Mouse (Mus musculus): ENCODE results near the gene Mib2. TPM values are rescaled to one million over a fixed set of nuclear protein-coding genes. Genes with fewer than 3 reads are reported as not detected.
"Not testable (repeated sequence)": the region's sequence is repeated elsewhere in the genome, so short reads cannot be mapped to it uniquely, and the experiment has no call there.

Mib2 gene
- polyA plus RNA-seq, 1 experiment from 2014 or later = 46.1 TPM

DNA sequence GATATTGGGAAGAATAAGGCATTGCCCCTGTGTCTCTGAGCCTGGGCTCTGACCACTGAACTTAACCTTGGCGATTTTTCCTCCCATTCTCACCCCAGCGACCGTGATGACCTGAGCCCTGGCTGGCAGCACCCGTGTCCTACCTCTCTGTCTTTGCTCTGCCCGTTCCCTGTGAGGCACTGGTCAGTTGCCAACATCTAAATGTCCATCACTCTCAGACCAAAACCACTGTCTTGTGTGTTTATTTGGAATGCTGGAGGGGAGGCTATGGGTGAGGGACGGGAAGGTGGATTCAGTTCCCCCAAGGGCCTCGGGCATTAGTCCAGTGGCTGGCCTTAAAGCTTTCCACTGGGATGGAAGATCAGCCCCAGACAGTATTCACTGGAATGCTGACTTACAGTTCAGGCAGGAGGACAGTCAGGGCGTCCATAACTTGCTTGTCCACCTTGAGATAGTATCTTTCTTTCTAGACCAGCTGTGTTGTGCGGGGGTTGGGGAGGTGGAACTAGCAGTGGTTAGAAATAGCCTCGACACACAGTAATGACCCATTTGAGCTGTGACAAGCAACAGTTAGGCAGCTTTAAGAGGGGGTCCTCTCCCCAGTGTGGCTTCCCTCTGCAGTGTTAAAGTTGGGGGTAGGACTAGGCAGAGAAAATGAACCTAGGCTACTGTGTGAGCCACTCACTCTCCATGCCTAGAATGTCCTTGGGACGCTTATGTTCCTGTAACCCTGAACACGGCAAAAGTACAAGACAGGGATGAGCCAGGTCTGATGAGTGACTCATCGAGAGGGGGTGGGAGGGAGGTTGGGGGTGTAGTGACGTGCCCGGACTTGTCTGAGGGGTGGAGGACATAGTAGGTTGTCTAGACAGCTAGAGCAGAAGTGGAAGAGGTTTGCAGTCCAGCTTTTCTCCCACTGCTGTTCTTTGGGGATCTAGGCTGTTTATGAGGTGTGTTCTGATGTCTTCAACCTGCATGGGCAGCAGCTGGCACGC lies 27.6 kb upstream of the Mib2 start:
- Histone ChIP-seq H3K4me3 (replicated peaks; ENCODE audit: low read length) (peak overlapping the region; percentile 62; the same call in 1 of the 2 replicates), H3K27me3 (ENCODE audit: control insufficient read depth, insufficient read depth, low read length) (no peaks in the 10 kb centered on the region), H3K4me2 (replicated peaks) (peak overlapping the region; percentile 68), H3K9me3 (ENCODE audit: control insufficient read depth, low read length) (no peaks in the 10 kb centered on the region), H3K4me1 (replicated peaks; ENCODE audit: control insufficient read depth, insufficient read depth, low read length) (peaks cover 20% of the 10 kb centered on the region), H3K27ac (no peak overlapping the region), H3K36me3 (replicated peaks; ENCODE audit: control insufficient read depth, insufficient read depth) (no peaks in the 10 kb centered on the region), H3K9ac (peak overlapping the region; percentile 87)
- ATAC-seq (ENCODE audit: low FRiP score) = no peak
- 78% methylated on average over 16 of the region's 16 CpGs for WGBS
- no peak for DNase-seq (ENCODE audit: low spot score)

DNA sequence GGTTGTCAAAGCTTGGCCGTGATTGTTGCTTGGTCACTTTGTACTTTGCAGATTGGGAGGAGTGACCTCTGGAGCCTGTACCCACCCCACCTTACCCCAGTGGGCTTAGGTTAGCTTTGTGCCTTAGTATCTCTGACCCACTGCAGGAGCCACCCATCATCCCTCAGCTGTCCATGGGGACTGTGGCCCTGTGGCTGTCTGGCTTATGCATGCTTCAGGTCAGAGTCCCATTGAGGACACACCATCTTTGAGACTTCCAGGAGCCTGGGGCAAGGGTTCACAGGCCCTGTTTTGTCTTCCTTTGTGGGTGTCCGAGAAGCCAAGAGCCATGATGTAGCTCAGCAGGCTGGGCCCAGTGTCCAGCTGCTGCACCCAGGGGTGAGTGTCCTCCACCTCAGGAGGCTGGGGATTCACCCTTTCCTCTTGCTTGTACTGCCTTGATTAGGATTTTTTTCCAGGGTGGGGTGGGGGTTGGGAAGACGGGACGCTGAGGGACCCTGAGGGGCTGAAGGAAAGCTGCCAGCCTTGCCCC lies 26.6 kb upstream of the Mib2 start:
- Histone ChIP-seq H3K9me3 (ENCODE audit: control insufficient read depth, low read length) (no peaks in the 10 kb centered on the region), H3K4me2 (replicated peaks) (peak overlapping the region; percentile 68), H3K4me3 (replicated peaks; ENCODE audit: low read length) (peak overlapping the region; percentile 62), H3K27me3 (ENCODE audit: control insufficient read depth, insufficient read depth, low read length) (no peaks in the 10 kb centered on the region), H3K36me3 (replicated peaks; ENCODE audit: control insufficient read depth, insufficient read depth) (no peaks in the 10 kb centered on the region), H3K4me1 (replicated peaks; ENCODE audit: control insufficient read depth, insufficient read depth, low read length) (peaks cover 20% of the 10 kb centered on the region), H3K27ac (no peak overlapping the region), H3K9ac (peak overlapping the region; percentile 87)
- ATAC-seq (ENCODE audit: low FRiP score) = no peak
- DNase-seq (ENCODE audit: low spot score) = no peak
- 74% methylated on average over 4 of the region's 4 CpGs for WGBS

DNA sequence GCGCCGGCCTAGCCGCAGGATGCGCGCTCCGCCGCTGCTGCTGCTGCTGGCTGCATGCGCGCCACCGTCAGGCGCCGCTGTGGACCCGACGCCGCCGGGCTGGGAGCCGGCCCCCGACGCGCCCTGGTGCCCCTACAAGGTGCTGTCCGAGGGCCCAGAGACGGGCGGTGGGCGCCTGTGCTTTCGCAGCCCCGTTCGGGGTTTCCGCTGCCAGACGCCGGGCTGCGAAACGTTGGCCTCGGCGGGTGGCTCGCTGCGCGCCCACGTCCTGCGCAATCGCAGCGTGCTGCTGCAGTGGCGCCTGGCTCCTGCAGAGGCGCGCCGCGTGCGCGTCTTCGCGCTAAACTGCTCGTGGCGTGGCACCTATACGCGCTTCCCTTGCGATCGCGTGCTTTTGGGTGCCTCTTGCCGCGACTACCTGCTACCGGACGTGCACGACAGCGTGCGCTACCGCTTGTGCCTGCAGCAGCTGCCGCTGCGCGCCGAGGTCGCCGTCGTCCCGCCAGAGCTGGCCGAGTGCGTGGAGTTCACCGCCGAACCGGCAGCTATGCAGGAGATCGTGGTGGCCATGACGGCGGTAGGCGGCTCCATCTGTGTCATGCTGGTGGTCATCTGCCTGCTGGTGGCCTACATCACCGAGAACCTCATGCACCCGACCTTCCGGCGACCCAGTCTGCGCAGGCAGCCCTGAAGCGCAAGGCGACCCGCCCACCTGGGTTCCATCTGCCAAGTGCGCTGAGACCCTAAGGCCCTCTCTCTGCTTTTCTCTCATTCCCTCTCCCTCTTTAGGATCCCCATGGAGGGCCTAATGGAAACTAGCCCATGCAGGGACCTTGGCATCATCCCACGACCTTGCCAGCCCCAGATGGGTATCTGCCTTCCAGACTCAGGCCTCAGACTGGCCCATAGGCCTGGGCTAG lies 25.7 kb upstream of the Mib2 start:
- WGBS = 1% methylated on average over 82 of the region's 92 CpGs

GRCm38 (mm10) chr4:155694111-155694481 lies 25.1 kb upstream of the Mib2 start, which contains the start of gene Fndc10:
Fndc10 (plus strand) TSS chr4:155694342.
- peak within 1 kb of the TSS; percentile 95 for H3K27ac ChIP-seq
- 0% methylated on average over 36 of the region's 47 CpGs for WGBS

More for the DNA sequence above, 25.7 kb upstream of the Mib2 start:
- Histone ChIP-seq H3K36me3 (replicated peaks; ENCODE audit: control insufficient read depth, insufficient read depth) (no peaks in the 10 kb centered on the region), H3K9me3 (ENCODE audit: control insufficient read depth, low read length) (no peaks in the 10 kb centered on the region), H3K27me3 (ENCODE audit: control insufficient read depth, insufficient read depth, low read length) (no peaks in the 10 kb centered on the region), H3K9ac (peak overlapping the region; percentile 87), H3K27ac (peak overlapping the region; percentile 95), H3K4me3 (replicated peaks; ENCODE audit: low read length) (peak overlapping the region; percentile 62), H3K4me2 (replicated peaks) (peak overlapping the region; percentile 68), H3K4me1 (replicated peaks; ENCODE audit: control insufficient read depth, insufficient read depth, low read length) (peaks cover 20% of the 10 kb centered on the region)
- ATAC-seq (ENCODE audit: low FRiP score) (peak; percentile 85), DNase-seq (ENCODE audit: low spot score) (peak; percentile 78)

GRCm38 (mm10) chr4:155692421-155692820 lies 23.4 kb upstream of the Mib2 start:
- no peaks in the 10 kb centered on the region for H3K27me3 ChIP-seq (ENCODE audit: control insufficient read depth, insufficient read depth, low read length)
- 95% methylated on average over 3 of the region's 3 CpGs for WGBS
- ATAC-seq (ENCODE audit: low FRiP score) = no peak

More at GRCm38 (mm10) chr4:155694111-155694481, 25.1 kb upstream of the Mib2 start, which contains the start of gene Fndc10:
- no peaks in the 10 kb centered on the region for H3K36me3 ChIP-seq (replicated peaks; ENCODE audit: control insufficient read depth, insufficient read depth)
- peak within 1 kb of the TSS; percentile 62 for H3K4me3 ChIP-seq (replicated peaks; ENCODE audit: low read length)
- peak within 1 kb of the TSS; percentile 68 for H3K4me2 ChIP-seq (replicated peaks)
- H3K27me3 ChIP-seq (ENCODE audit: control insufficient read depth, insufficient read depth, low read length) = no peaks in the 10 kb centered on the region
- peak; percentile 81 for ATAC-seq (ENCODE audit: low FRiP score)
- peak within 1 kb of the TSS; percentile 87 for H3K9ac ChIP-seq
- H3K9me3 ChIP-seq (ENCODE audit: control insufficient read depth, low read length) = no peaks in the 10 kb centered on the region
- H3K4me1 ChIP-seq (replicated peaks; ENCODE audit: control insufficient read depth, insufficient read depth, low read length) = peaks cover 20% of the 10 kb centered on the region
- peak; percentile 73 for DNase-seq (ENCODE audit: low spot score)

DNA sequence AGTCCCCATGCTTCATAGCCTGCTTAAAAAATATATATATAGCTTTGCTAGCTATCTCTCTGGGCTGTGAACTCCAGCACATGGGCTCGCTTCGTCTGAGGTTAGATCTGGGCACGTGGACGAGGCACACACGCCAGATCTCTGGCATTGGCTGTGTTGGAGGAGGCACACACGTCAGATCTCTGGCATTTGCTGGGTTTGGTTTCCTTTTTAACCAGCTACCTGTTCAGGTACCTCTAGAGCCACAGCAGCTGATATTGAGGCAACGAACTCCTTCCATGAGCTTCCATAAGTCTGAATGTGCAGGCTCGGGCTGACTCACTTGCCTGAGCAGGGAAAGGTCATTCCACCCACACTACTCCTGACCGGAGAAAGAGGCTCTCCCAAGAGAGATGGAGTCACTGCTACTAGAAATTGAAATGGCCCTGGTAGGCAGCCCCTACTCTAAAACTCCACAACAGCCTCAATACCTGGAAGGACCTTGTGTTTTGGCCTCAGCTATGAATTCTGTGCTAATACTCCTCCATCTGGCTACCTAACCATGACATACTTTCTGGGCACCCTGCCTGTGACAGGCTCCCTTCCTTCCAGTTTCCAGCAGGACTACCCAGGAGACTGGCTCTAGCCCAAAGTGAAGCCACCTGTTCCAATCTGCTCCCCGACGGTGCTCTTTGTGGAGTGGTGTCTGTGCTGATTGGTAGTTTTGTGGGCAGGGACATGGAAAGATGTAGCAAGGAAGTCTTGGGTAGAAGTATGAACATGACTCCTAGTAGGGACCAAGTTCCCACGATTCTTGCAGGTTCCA lies 21.8 kb upstream of the Mib2 start:
- no peak overlapping the region for H3K9ac ChIP-seq
- no peak for DNase-seq (ENCODE audit: low spot score)
- ATAC-seq (ENCODE audit: low FRiP score) = no peak
- H3K4me3 ChIP-seq (replicated peaks; ENCODE audit: low read length) = no peak overlapping the region
- WGBS = 80% methylated on average over 12 of the region's 12 CpGs
- H3K4me1 ChIP-seq (replicated peaks; ENCODE audit: control insufficient read depth, insufficient read depth, low read length) = peaks cover 8% of the 10 kb centered on the region
- H3K27me3 ChIP-seq (ENCODE audit: control insufficient read depth, insufficient read depth, low read length) = no peaks in the 10 kb centered on the region
- no peaks in the 10 kb centered on the region for H3K9me3 ChIP-seq (ENCODE audit: control insufficient read depth, low read length)
- H3K36me3 ChIP-seq (replicated peaks; ENCODE audit: control insufficient read depth, insufficient read depth) = no peaks in the 10 kb centered on the region
- H3K27ac ChIP-seq = no peak overlapping the region
- H3K4me2 ChIP-seq (replicated peaks) = no peak overlapping the region

More at GRCm38 (mm10) chr4:155692421-155692820, 23.4 kb upstream of the Mib2 start:
- Histone ChIP-seq H3K27ac (no peak overlapping the region), H3K9ac (no peak overlapping the region), H3K4me1 (replicated peaks; ENCODE audit: control insufficient read depth, insufficient read depth, low read length) (peaks cover 20% of the 10 kb centered on the region), H3K4me3 (replicated peaks; ENCODE audit: low read length) (no peak overlapping the region), H3K9me3 (ENCODE audit: control insufficient read depth, low read length) (no peaks in the 10 kb centered on the region), H3K4me2 (replicated peaks) (no peak overlapping the region), H3K36me3 (replicated peaks; ENCODE audit: control insufficient read depth, insufficient read depth) (no peaks in the 10 kb centered on the region)
- DNase-seq (ENCODE audit: low spot score) = no peak

- 91% methylated on average over 4 of the region's 4 CpGs for WGBS
- not testable (repeated sequence) for H3K27me3 ChIP-seq (ENCODE audit: control insufficient read depth, insufficient read depth, low read length); H3K27ac ChIP-seq; H3K36me3 ChIP-seq (replicated peaks; ENCODE audit: control insufficient read depth, insufficient read depth); H3K4me3 ChIP-seq (replicated peaks; ENCODE audit: low read length); H3K9ac ChIP-seq; H3K4me2 ChIP-seq (replicated peaks); H3K9me3 ChIP-seq (ENCODE audit: control insufficient read depth, low read length); ATAC-seq (ENCODE audit: low FRiP score); DNase-seq (ENCODE audit: low spot score); H3K4me1 ChIP-seq (replicated peaks; ENCODE audit: control insufficient read depth, insufficient read depth, low read length)
Observed at GRCm38 (mm10) chr4:155687764-155688163, 18.8 kb upstream of the Mib2 start.

GRCm38 (mm10) chr4:155683670-155684277 lies 14.8 kb upstream of the Mib2 start:
- not testable (repeated sequence) for H3K4me2 ChIP-seq (replicated peaks); H3K4me3 ChIP-seq (replicated peaks; ENCODE audit: low read length); H3K36me3 ChIP-seq (replicated peaks; ENCODE audit: control insufficient read depth, insufficient read depth); DNase-seq (ENCODE audit: low spot score); H3K9me3 ChIP-seq (ENCODE audit: control insufficient read depth, low read length); H3K4me1 ChIP-seq (replicated peaks; ENCODE audit: control insufficient read depth, insufficient read depth, low read length); H3K27me3 ChIP-seq (ENCODE audit: control insufficient read depth, insufficient read depth, low read length); H3K27ac ChIP-seq; H3K9ac ChIP-seq; ATAC-seq (ENCODE audit: low FRiP score)
- 92% methylated on average over 15 of the region's 19 CpGs for WGBS
